Mouse (Mus musculus) stomach, embryonic 14.5 days (tissue): ENCODE results near the gene Oaz1. TPM values are rescaled to one million over a fixed set of nuclear protein-coding genes. Genes with fewer than 3 reads are reported as not detected.

Experiments used
- ATAC-seq: fragments of 200-750 bp; cut with Nextera tagmentation; 2 replicates; pipeline ENCODE4 v1.8.0; 2017; ENCODE audit warnings: low read depth, moderate TSS enrichment; ENCODE audit not compliant: insufficient number of reproducible peaks, insufficient read depth, low FRiP score
- H3K27ac ChIP-seq: fragments of 300-500 bp; sonication (generic); 2 replicates; pipeline ENCODE4 v1.5.1; 2014; ENCODE audit warnings: mild to moderate bottlenecking, low read length, moderate library complexity, mixed read lengths
- H3K27me3 ChIP-seq: fragments of 300-500 bp; sonication (generic); 2 replicates; pipeline ENCODE4 v1.6.1; 2014; ENCODE audit warnings: low read length, control low read depth, mixed read lengths; ENCODE audit not compliant: control insufficient read depth, insufficient read depth
- H3K36me3 ChIP-seq: fragments of 300-500 bp; sonication (generic); 2 replicates; pipeline ENCODE4 v1.6.1; 2014; ENCODE audit warnings: mild to moderate bottlenecking, control low read depth, low read length, moderate library complexity, mixed read lengths; ENCODE audit not compliant: control insufficient read depth, insufficient read depth
- H3K4me1 ChIP-seq: fragments of 300-500 bp; sonication (generic); 2 replicates; pipeline ENCODE4 v1.6.1; 2014; ENCODE audit warnings: low read length, control low read depth, mixed read lengths; ENCODE audit not compliant: control insufficient read depth, insufficient read depth
- H3K4me2 ChIP-seq: fragments of 300-500 bp; sonication (generic); replicated peaks from 2 replicates; pipeline ENCODE4 v1.6.1; 2014; ENCODE audit warnings: low read depth, low read length, control low read depth
- H3K4me3 ChIP-seq: fragments of 300-500 bp; sonication (generic); 2 replicates; pipeline ENCODE4 v1.5.1; 2014; ENCODE audit warnings: low read depth, low read length, control low read depth
- H3K9ac ChIP-seq: fragments of 300-500 bp; sonication (generic); replicated peaks from 2 replicates; pipeline ENCODE4 v1.6.1; 2014; ENCODE audit warnings: low read depth, mild to moderate bottlenecking, control low read depth, low read length, moderate library complexity, mixed read lengths
- H3K9me3 ChIP-seq: fragments of 300-500 bp; sonication (generic); 2 replicates; pipeline ENCODE4 v1.6.1; 2016; ENCODE audit warnings: low read depth, low read length, control low read depth; ENCODE audit not compliant: control insufficient read depth
- WGBS: fragments of 180-500 bp; shearing (Covaris S2); extraction: QIAGEN DNeasy Blood & Tissue Kit; methylation state at CpG from one replicate; pipeline ENCODE4 v1.1.7; 2014; 5-methylcytosine and 5-hydroxymethylcytosine counted together
- polyA plus RNA-seq: library from polyadenylated mRNA; unstranded; fragments of >200 nt; fragmentation: Nextera tagmentation; extraction: Ambion mirVana; gene quantifications from 2 replicates; pipeline ENCODE4 v1.2.1, GENCODE M21; 2014

The Oaz1 gene
- polyA plus RNA-seq, 1 experiment from 2014 or later, result 1,898 TPM

- Histone ChIP-seq H3K9ac (0 out of 2 replicates have a peak overlapping the region, but pooled peaks have one; percentile 70), H3K4me3 (peak overlapping the region; percentile 75; the same call in 1 of the 2 replicates), H3K4me2 (peak overlapping the region; percentile 97; the same call in 1 of the 2 replicates), H3K4me1 (peaks cover 21% of the 10 kb centered on the region), H3K27ac (no peak overlapping the region), H3K27me3 (no peaks in the 10 kb centered on the region), H3K36me3 (peaks cover 20% of the 10 kb centered on the region), H3K9me3 (no peaks in the 10 kb centered on the region)
- 57% methylated on average over 3 of the region's 3 CpGs for WGBS
- no peak for ATAC-seq
Observed at GRCm38 (mm10) chr10:80856267-80856666, 29.8 kb downstream of the Oaz1 start.

DNA sequence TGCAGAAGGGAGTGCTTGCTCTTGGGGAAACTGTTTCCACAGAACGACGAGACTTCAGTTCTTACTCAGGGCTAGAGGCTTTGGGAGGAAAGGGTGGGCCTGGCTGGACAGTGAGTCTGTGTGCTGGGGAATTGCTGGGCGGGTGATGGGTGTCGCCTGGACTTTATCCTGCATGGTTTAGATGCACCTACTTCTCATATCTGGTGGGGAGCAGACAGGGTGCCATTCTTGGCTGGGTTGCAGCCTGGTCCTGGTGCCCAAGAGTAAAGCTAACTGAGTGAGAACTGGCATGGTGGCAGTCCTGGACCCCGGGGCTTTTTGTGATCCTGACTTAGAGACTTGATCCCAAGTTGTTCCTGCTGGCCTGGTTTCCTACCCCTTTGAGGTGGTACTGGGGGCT lies 30.5 kb downstream of the Oaz1 start:
- H3K4me2 ChIP-seq, result no peak overlapping the region
- WGBS, result 69% methylated on average over 5 of the region's 5 CpGs
- H3K4me1 ChIP-seq, result peaks cover 21% of the 10 kb centered on the region
- peaks cover 13% of the 10 kb centered on the region for H3K36me3 ChIP-seq
- ATAC-seq, result no peak
- H3K27ac ChIP-seq, result no peak overlapping the region
- H3K4me3 ChIP-seq, result no peak overlapping the region
- no peak overlapping the region for H3K9ac ChIP-seq
- no peaks in the 10 kb centered on the region for H3K9me3 ChIP-seq
- H3K27me3 ChIP-seq, result no peaks in the 10 kb centered on the region

- Histone ChIP-seq H3K4me1 (peaks cover 21% of the 10 kb centered on the region), H3K27ac (peak overlapping the region; percentile 28; the same call in 1 of the 2 replicates), H3K4me3 (no peak overlapping the region), H3K27me3 (no peaks in the 10 kb centered on the region), H3K9me3 (no peaks in the 10 kb centered on the region), H3K36me3 (peaks cover 9% of the 10 kb centered on the region), H3K4me2 (0 out of 2 replicates have a peak overlapping the region, but pooled peaks have one; percentile 3), H3K9ac (no peak overlapping the region)
- WGBS, result 56% methylated on average over 8 of the region's 8 CpGs
- no peak for ATAC-seq
Observed at GRCm38 (mm10) chr10:80857386-80857785, 30.9 kb downstream of the Oaz1 start.

GRCm38 (mm10) chr10:80857848-80858247 lies 31.4 kb downstream of the Oaz1 start:
- peaks cover 9% of the 10 kb centered on the region for H3K36me3 ChIP-seq
- H3K27me3 ChIP-seq, result no peaks in the 10 kb centered on the region
- peak overlapping the region; percentile 28; the same call in 1 of the 2 replicates for H3K27ac ChIP-seq
- H3K4me1 ChIP-seq, result peaks cover 21% of the 10 kb centered on the region
- no peaks in the 10 kb centered on the region for H3K9me3 ChIP-seq
- no peak overlapping the region for H3K4me3 ChIP-seq
- ATAC-seq, result no peak; the same call in 1 of the 2 replicates
- WGBS, result 50% methylated on average over 3 of the region's 3 CpGs
- H3K9ac ChIP-seq, result 0 out of 2 replicates have a peak overlapping the region, but pooled peaks have one; percentile 4
- 0 out of 2 replicates have a peak overlapping the region, but pooled peaks have one; percentile 3 for H3K4me2 ChIP-seq

- Histone ChIP-seq H3K27me3 (no peaks in the 10 kb centered on the region), H3K4me2 (no peak overlapping the region), H3K9ac (no peak overlapping the region), H3K27ac (peak overlapping the region; percentile 28; the same call in 1 of the 2 replicates), H3K4me3 (no peak overlapping the region), H3K9me3 (no peaks in the 10 kb centered on the region), H3K4me1 (peaks cover 21% of the 10 kb centered on the region), H3K36me3 (peaks cover 6% of the 10 kb centered on the region)
- 60% methylated on average over 7 of the region's 7 CpGs for WGBS
- ATAC-seq, result no peak
Observed at GRCm38 (mm10) chr10:80858350-80858935, 32.0 kb downstream of the Oaz1 start.

DNA sequence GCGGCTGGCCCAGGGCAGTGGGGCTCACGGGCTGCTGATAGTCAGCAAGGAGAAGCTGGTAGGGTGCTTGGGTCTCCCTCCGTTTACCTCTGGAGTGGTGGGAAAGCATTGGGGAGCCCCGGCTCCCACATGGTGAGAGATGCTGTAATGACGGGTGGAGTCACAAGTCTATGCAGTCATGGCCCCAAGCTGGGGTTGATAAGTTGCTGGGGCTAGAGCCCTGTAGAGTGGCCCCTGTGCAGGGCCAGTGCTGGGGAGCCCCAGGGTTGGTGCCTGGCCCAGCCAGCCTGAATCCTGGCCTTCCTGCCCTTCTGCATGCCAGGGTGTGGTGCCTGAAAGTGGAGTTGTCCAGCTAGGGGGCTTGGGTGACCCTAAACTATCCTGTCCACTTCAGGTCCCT lies 35.8 kb downstream of the Oaz1 start:
- Histone ChIP-seq H3K9me3 (no peaks in the 10 kb centered on the region), H3K4me1 (no peaks in the 10 kb centered on the region), H3K27me3 (no peaks in the 10 kb centered on the region), H3K9ac (no peak overlapping the region), H3K27ac (no peak overlapping the region), H3K4me3 (no peak overlapping the region), H3K36me3 (peaks cover 17% of the 10 kb centered on the region), H3K4me2 (no peak overlapping the region)
- no peak for ATAC-seq
- WGBS, result 92% methylated on average over 5 of the region's 5 CpGs

- Histone ChIP-seq H3K4me1 (no peaks in the 10 kb centered on the region), H3K36me3 (peaks cover 20% of the 10 kb centered on the region), H3K9me3 (no peaks in the 10 kb centered on the region), H3K4me2 (no peak overlapping the region), H3K4me3 (no peak overlapping the region), H3K27me3 (no peaks in the 10 kb centered on the region), H3K9ac (no peak overlapping the region), H3K27ac (no peak overlapping the region)
- no peak for ATAC-seq
- WGBS, result 91% methylated on average over 16 of the region's 16 CpGs
Observed at GRCm38 (mm10) chr10:80864446-80864845, 38.0 kb downstream of the Oaz1 start.

DNA sequence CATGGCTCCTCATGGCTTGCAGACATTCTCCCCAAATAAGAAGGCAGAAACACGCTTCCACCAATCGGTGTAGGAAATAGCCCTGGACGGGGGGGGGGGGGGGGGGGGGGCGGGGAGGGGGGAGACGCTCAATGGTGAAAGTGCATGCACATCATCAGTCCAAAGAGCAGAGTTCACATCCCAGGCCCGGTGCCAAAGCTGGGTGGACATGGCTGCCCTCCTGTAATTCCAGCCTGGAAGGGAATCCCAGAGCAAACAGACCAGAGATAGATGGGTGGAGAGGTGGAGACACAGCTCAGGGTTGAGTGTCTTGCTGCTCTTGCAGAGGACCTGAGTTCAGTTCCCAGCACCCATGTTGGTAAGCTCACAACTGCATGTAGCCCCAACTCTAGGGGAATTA lies 44.5 kb downstream of the Oaz1 start:
- Histone ChIP-seq H3K27ac (no peak overlapping the region), H3K27me3 (no peaks in the 10 kb centered on the region), H3K4me3 (no peak overlapping the region), H3K9me3 (no peaks in the 10 kb centered on the region), H3K36me3 (peaks cover 3% of the 10 kb centered on the region; the same call in 1 of the 2 replicates), H3K4me2 (no peak overlapping the region), H3K4me1 (no peaks in the 10 kb centered on the region), H3K9ac (no peak overlapping the region)
- 84% methylated on average over 4 of the region's 6 CpGs for WGBS
- no peak for ATAC-seq
